Mouse (Mus musculus): Measurements from ENCODE around the gene Daxx. TPM values are rescaled to one million over a fixed set of nuclear protein-coding genes. Genes with fewer than 3 reads are reported as not detected.
"Not testable (repeated sequence)": the region's sequence is repeated elsewhere in the genome, so short reads cannot be mapped to it uniquely, and the experiment has no call there.

The Daxx gene
- polyA plus RNA-seq (2016; fragmentation: Nextera tagmentation; extraction: Ambion mirVana): 46.6 and 52.9 TPM in 2 replicates

GRCm38 (mm10) chr17:33909077-33909868 lies at the start of gene Daxx:
Gene Daxx, plus strand, starts transcription at chr17:33909414.
- Histone ChIP-seq H3K4me1 (peaks cover 32% of the 10 kb centered on the region), H3K27ac (peak within 1 kb of the TSS; percentile 91), H3K4me3 (peak within 1 kb of the TSS; percentile 90), H3K36me3 (peaks cover 38% of the 10 kb centered on the region), H3K27me3 (ENCODE audit: insufficient read depth, poor library complexity, severe bottlenecking) (no peaks in the 10 kb centered on the region), H3K9me3 (no peaks in the 10 kb centered on the region)
- peak; percentile 99 for DNase-seq (ENCODE audit: low spot score)
- 1% methylated on average over 68 of the region's 68 CpGs for WGBS

GRCm38 (mm10) chr17:33865330-33866030 lies 43.7 kb upstream of the Daxx start:
- H3K4me1 ChIP-seq: peaks cover 6% of the 10 kb centered on the region; the same call in 1 of the 2 replicates

GRCm38 (mm10) chr17:33873537-33873936 lies 35.7 kb upstream of the Daxx start, which contains the start of gene Gm7029:
Gene Gm7029, plus strand, starts transcription at chr17:33873837.
- H3K36me3 ChIP-seq: peaks cover 32% of the 10 kb centered on the region
- H3K27ac ChIP-seq; H3K4me3 ChIP-seq; H3K4me1 ChIP-seq; DNase-seq (ENCODE audit: low spot score); H3K9me3 ChIP-seq; H3K27me3 ChIP-seq (ENCODE audit: insufficient read depth, poor library complexity, severe bottlenecking): not testable (repeated sequence)
- WGBS: 54% methylated on average over 4 of the region's 12 CpGs

More at GRCm38 (mm10) chr17:33865330-33866030, 43.7 kb upstream of the Daxx start:
- 30% methylated on average over 9 of the region's 9 CpGs for WGBS
- Histone ChIP-seq H3K9me3 (no peaks in the 10 kb centered on the region), H3K4me3 (peak overlapping the region; percentile 15; the same call in 1 of the 2 replicates), H3K27me3 (ENCODE audit: insufficient read depth, poor library complexity, severe bottlenecking) (no peaks in the 10 kb centered on the region), H3K27ac (peak overlapping the region; percentile 42; the same call in 1 of the 2 replicates), H3K36me3 (no peaks in the 10 kb centered on the region)
- peak; percentile 80 for DNase-seq (ENCODE audit: low spot score)

- no peaks in the 10 kb centered on the region for H3K9me3 ChIP-seq
- DNase-seq (ENCODE audit: low spot score): no peak
- H3K27me3 ChIP-seq (ENCODE audit: insufficient read depth, poor library complexity, severe bottlenecking): no peaks in the 10 kb centered on the region
- no peak overlapping the region for H3K4me3 ChIP-seq
- H3K36me3 ChIP-seq: peaks cover 40% of the 10 kb centered on the region
- no peaks in the 10 kb centered on the region for H3K4me1 ChIP-seq
- 84% methylated on average over 11 of the region's 11 CpGs for WGBS
- no peak overlapping the region for H3K27ac ChIP-seq
Measured at GRCm38 (mm10) chr17:33874411-33874810, 34.8 kb upstream of the Daxx start.

GRCm38 (mm10) chr17:33875797-33876196 lies 33.4 kb upstream of the Daxx start:
- peaks cover 49% of the 10 kb centered on the region for H3K36me3 ChIP-seq
- H3K4me3 ChIP-seq; H3K4me1 ChIP-seq; H3K9me3 ChIP-seq; DNase-seq (ENCODE audit: low spot score); H3K27ac ChIP-seq; H3K27me3 ChIP-seq (ENCODE audit: insufficient read depth, poor library complexity, severe bottlenecking): not testable (repeated sequence)
- WGBS: 76% methylated on average over 5 of the region's 5 CpGs

GRCm38 (mm10) chr17:33884320-33884719 lies 24.9 kb upstream of the Daxx start:
- not testable (repeated sequence) for H3K9me3 ChIP-seq; H3K4me3 ChIP-seq; DNase-seq (ENCODE audit: low spot score); H3K27me3 ChIP-seq (ENCODE audit: insufficient read depth, poor library complexity, severe bottlenecking); H3K27ac ChIP-seq
- WGBS: 90% methylated on average over 10 of the region's 11 CpGs
- Histone ChIP-seq H3K4me1 (peaks cover 10% of the 10 kb centered on the region), H3K36me3 (peaks cover 63% of the 10 kb centered on the region)

- DNase-seq (ENCODE audit: low spot score); H3K4me3 ChIP-seq; H3K27ac ChIP-seq; H3K9me3 ChIP-seq; H3K27me3 ChIP-seq (ENCODE audit: insufficient read depth, poor library complexity, severe bottlenecking): not testable (repeated sequence)
- 29% methylated on average over 2 of the region's 2 CpGs for WGBS
- Histone ChIP-seq H3K4me1 (peaks cover 11% of the 10 kb centered on the region), H3K36me3 (peaks cover 35% of the 10 kb centered on the region)
Measured at GRCm38 (mm10) chr17:33887802-33888201, 21.4 kb upstream of the Daxx start.

- H3K4me3 ChIP-seq; H3K27ac ChIP-seq; DNase-seq (ENCODE audit: low spot score); H3K27me3 ChIP-seq (ENCODE audit: insufficient read depth, poor library complexity, severe bottlenecking); H3K9me3 ChIP-seq: not testable (repeated sequence)
- Histone ChIP-seq H3K4me1 (peaks cover 11% of the 10 kb centered on the region), H3K36me3 (peaks cover 31% of the 10 kb centered on the region)
Measured at GRCm38 (mm10) chr17:33888230-33888629, 21.0 kb upstream of the Daxx start.

- not testable (repeated sequence) for H3K27me3 ChIP-seq (ENCODE audit: insufficient read depth, poor library complexity, severe bottlenecking); H3K9me3 ChIP-seq
- peak overlapping the region; percentile 89 for H3K27ac ChIP-seq
- peak; percentile 73 for DNase-seq (ENCODE audit: low spot score)
- H3K4me3 ChIP-seq: peak overlapping the region; percentile 77
- peaks cover 11% of the 10 kb centered on the region for H3K4me1 ChIP-seq
- H3K36me3 ChIP-seq: peaks cover 19% of the 10 kb centered on the region
- WGBS: under 1% methylated on average over 42 of the region's 44 CpGs
Measured at GRCm38 (mm10) chr17:33889941-33890532, 19.2 kb upstream of the Daxx start.

- peaks cover 15% of the 10 kb centered on the region for H3K36me3 ChIP-seq
- under 1% methylated on average over 49 of the region's 49 CpGs for WGBS
- H3K4me1 ChIP-seq: peaks cover 11% of the 10 kb centered on the region
- peak within 1 kb of the TSS; percentile 89 for H3K27ac ChIP-seq
- H3K4me3 ChIP-seq: peak within 1 kb of the TSS; percentile 77
- no peaks in the 10 kb centered on the region for H3K27me3 ChIP-seq (ENCODE audit: insufficient read depth, poor library complexity, severe bottlenecking)
- DNase-seq (ENCODE audit: low spot score): peak; percentile 100
- no peaks in the 10 kb centered on the region for H3K9me3 ChIP-seq
Measured at GRCm38 (mm10) chr17:33890533-33891059, 18.6 kb upstream of the Daxx start, which contains the start of gene Kifc1. Gene Kifc1, minus strand, starts transcription at chr17:33890661.

- peaks cover 7% of the 10 kb centered on the region for H3K36me3 ChIP-seq
- H3K9me3 ChIP-seq: no peaks in the 10 kb centered on the region
- H3K4me1 ChIP-seq: peaks cover 11% of the 10 kb centered on the region
- WGBS: 63% methylated on average over 2 of the region's 2 CpGs
- no peak for DNase-seq (ENCODE audit: low spot score)
- H3K27me3 ChIP-seq (ENCODE audit: insufficient read depth, poor library complexity, severe bottlenecking): no peaks in the 10 kb centered on the region
- no peak overlapping the region for H3K4me3 ChIP-seq
- no peak overlapping the region for H3K27ac ChIP-seq
Measured at GRCm38 (mm10) chr17:33891357-33891756, 17.9 kb upstream of the Daxx start.

- not testable (repeated sequence) for H3K4me3 ChIP-seq; H3K27ac ChIP-seq; H3K9me3 ChIP-seq; DNase-seq (ENCODE audit: low spot score); H3K27me3 ChIP-seq (ENCODE audit: insufficient read depth, poor library complexity, severe bottlenecking); H3K36me3 ChIP-seq
- H3K4me1 ChIP-seq: peaks cover 11% of the 10 kb centered on the region
- WGBS: 62% methylated on average over 6 of the region's 6 CpGs
Measured at GRCm38 (mm10) chr17:33891892-33892291, 17.3 kb upstream of the Daxx start.
